Mouse (Mus musculus) CD4-positive helper T cell, adult 2 months (primary cell): ENCODE measurements at regions not wholly inside any gene's neighbourhood (a gene's known extent, or its start where the extent isn't known, plus 50 kb on each side); places are given as distances from the start of the nearest gene placed in this dataset.

Source experiments
- DNase-seq: peaks from one replicate; pipeline ENCODE4 v3.0.0-alpha.2; 2012; ENCODE audit warnings: low read depth, missing footprints, low spot score

GRCm38 (mm10) chr3:64898610-64899009 lies 54.0 kb upstream of the Vmn2r7 start:
- no peak for DNase-seq

GRCm38 (mm10) chr3:64901317-64901892 lies 56.8 kb upstream of the Vmn2r7 start:
- no peak for DNase-seq

- DNase-seq, result no peak
These were observed 104.7 kb upstream of the Vmn2r7 start for GRCm38 (mm10) chr3:64949307-64949706.

- no peak for DNase-seq
These were observed 120.3 kb upstream of the Vmn2r7 start for GRCm38 (mm10) chr3:64964667-64965415.

DNA sequence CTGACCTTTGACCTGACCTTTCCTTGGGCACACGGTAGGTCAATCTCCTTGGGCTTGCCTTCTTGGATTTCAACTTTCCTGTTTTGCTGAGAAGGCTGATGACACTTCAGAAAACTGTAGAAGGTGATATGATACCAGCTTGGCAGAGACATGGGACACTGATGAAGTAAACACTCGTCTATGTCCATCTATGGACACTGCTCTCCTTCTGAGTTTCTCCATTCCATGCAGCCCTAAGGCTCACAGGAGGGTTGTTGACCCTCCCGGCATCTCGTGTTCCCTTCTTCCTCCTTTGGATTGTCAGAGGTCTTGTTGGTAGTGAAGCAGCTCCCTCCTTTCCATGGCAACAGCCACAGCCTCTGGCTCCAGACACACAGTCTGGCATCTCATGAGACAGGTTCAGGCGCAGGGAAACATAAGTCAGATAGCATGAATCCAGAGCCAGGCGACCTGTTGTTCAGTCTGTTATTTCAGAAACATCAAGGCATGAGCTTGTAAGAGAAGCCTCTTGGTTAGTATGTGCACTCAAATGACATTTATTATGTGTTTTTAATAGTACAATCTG lies 120.9 kb upstream of the Vmn2r7 start:
- DNase-seq, result no peak

GRCm38 (mm10) chr3:64968275-64968674 lies 123.7 kb upstream of the Vmn2r7 start:
- no peak for DNase-seq

DNA sequence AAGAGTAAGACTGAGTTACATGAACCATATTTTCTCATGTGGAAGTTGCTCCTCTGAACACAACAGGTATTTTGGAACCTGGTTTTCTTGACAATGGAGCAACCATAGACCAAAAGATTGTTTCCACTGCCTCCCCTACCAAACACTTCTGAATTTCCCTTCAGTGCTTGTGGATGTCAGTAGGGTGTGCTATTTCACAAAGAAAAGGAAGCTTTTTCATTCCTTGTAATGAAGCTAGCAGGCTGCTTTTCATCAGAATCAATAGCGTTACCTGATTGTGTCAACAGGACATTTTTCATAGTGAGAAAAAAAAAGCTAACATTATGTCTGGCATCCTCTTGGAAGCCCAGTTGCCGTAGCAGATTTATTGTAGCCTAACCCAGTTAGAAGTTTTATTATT lies 124.8 kb upstream of the Kcnab1 start:
- no peak for DNase-seq

DNA sequence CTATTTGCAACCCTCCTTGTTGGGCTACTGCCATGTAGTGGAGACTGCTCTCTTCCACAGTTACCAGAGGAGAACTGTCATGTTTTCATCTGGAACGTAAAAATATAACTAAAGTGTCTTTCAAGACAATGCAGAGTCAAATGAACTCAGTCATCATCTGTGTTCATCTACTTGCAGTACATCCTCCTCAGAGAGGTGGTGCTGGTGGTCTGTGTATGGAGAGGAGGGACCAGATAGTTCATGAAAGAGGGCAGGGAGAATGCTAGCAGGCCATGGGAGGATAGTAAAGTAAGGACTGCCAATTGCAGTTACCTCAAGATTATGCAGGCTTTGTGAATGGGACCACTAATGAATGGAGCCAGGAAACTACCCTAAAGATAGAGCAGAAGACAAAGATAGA lies 121.5 kb upstream of the Kcnab1 start:
- DNase-seq, result no peak

DNA sequence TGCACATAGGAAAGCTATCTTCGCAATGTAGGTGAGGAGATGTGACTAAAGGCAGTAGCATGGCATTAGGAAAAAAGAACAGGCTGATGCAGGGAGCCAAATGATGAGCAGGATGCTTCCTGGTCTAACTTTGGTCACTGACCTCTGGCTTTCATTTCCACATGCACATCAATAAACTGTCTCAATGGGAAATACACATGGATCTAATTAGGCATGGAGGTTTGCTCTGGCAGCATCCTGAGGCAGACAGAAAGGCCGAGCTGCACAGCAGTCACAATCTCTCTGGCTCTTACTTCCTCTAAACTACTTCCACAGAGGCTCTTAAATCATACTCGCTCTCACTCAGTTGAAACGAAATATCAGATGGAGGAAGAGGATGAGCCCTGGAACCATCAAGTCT lies 112.7 kb upstream of the Kcnab1 start:
- no peak for DNase-seq

DNA sequence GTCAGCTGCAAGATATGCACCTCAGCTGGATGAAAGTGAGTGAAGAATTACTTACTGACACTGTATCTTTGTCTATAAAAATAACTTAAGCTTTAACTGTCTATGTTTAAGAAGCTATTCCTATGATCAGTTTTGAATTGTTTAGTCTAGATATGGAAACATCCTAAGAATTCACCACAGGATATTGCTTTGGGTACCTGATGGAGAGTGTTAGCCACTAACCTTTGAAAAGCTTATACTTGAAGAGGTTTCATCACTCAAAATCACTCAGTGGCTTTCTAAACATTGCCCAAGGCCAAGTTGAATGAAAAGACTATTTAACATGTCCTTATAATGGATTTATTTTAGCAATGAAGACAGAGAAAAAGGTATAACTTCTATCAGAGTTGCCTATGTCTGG lies 111.6 kb upstream of the Kcnab1 start:
- no peak for DNase-seq

DNA sequence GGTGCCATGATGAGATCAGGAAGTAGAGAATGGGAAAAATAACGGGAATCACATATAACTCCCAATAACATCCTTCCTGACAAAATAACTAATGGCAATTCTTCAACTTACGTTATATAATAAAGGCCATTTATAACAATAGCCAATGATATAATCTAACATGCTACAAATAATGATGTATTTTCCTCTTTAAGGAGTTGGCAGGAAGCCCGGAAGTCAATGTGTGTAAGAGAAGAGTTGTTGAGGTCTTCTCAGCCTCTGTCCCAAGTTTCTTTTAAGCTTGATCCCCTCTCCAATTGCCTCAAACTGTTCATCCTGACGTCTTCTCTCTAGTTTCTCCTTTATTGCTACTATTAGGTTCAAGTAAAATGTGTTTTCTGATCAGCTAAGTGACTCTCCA lies 108.1 kb upstream of the Kcnab1 start:
- no peak for DNase-seq

GRCm38 (mm10) chr3:65002578-65002977 lies 106.6 kb upstream of the Kcnab1 start:
- no peak for DNase-seq

DNA sequence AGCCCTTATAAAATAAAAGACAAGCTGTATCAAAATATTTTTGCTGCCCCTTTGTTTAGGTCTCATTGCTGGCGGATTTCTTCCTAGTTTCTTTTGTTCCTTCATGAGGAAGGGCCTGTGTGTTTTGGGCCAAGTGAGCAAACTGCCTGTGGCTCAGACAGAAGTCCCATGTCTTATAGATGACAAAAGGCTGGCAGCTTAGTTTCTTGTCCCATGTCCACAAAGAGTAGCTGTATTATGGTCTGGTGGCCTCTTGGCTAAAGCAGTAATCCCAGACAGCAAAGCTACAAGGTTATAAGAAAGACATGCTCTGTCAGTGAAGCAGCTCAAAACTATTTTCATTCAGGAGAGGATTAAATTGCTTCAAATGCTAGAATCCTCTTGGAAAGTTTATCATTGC lies 103.1 kb upstream of the Kcnab1 start:
- DNase-seq, result no peak

- peak; percentile 2 for DNase-seq
These were observed 102.6 kb upstream of the Kcnab1 start for GRCm38 (mm10) chr3:65006565-65006964.

DNA sequence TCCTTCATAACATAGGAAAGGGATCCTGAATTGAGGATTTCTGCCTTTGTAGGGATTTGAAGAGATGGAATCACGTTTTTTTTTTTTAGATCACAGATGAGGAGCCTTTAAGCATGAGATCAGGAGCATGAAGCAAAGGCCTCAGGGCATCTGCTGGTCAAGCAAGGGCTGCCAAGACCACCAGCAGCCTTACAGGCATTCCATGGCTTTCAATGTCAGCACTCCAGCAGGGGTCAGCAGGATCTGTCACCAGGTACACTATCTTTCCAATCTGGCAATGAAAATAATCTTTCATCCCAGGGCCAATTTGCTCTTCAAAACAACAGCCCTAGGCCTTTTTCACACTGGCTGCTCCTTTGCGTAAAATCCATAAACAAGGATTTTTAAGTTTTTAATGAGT lies 85.3 kb upstream of the Kcnab1 start:
- no peak for DNase-seq

DNA sequence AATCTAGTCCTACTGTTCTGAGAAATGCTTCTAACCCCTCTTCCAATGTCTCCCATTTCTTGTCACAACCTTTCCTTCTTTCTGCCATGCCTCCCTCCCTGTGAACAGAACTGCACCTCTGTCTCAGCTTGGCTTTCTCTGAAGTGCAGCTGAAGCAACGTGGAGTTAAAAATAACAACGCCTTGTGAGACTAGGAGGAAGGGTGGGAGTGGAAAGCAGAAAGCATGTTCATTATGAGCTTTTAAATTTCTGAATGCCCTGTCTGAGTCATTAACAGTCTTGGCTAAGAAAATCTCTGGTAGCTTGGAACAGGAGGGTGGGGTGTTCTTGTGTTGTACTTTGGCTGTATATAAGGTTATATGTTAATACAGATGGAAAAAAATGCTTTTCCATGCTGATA lies 71.6 kb upstream of the Kcnab1 start:
- DNase-seq, result no peak

GRCm38 (mm10) chr3:65047879-65048278 lies 61.3 kb upstream of the Kcnab1 start:
- no peak for DNase-seq

- DNase-seq, result no peak
These were observed 53.8 kb upstream of the Kcnab1 start for GRCm38 (mm10) chr3:65055401-65055800.
